Mouse (Mus musculus) myocyte (in vitro differentiated cells): Measurements from ENCODE around the gene 4931414P19Rik.

Experiments
- E2F4 ChIP-seq: IDR thresholded peaks from one replicate; pipeline ENCODE4 v1.6.1; 2011; ENCODE audit warnings: mild to moderate bottlenecking, control low read depth, moderate library complexity; ENCODE audit not compliant: insufficient read depth
- POLR2A ChIP-seq: IDR thresholded peaks from one replicate; pipeline ENCODE4 v1.6.1; 2011; ENCODE audit warnings: low read depth, mild to moderate bottlenecking, control low read depth, moderate library complexity; ENCODE audit not compliant: insufficient read length
- POLR2AphosphoS2 ChIP-seq: IDR thresholded peaks from one replicate; pipeline ENCODE4 v1.6.1; 2011; ENCODE audit warnings: low read depth, control low read depth; ENCODE audit not compliant: insufficient read length

GRCm38 (mm10) chr14:54652787-54653186 is 47.0 kb upstream of the 4931414P19Rik start:
- no peak for TF ChIP-seq E2F4
- no peak for TF ChIP-seq POLR2AphosphoS2
- no peak for TF ChIP-seq POLR2A
